Mouse (Mus musculus): Measurements from ENCODE around the gene Mrc1. TPM values are rescaled to one million over a fixed set of nuclear protein-coding genes. Genes with fewer than 3 reads are reported as not detected.

The Mrc1 gene
- total RNA-seq, 2 experiments from 2014 or later = 18.9 to 28.0 TPM

DNA sequence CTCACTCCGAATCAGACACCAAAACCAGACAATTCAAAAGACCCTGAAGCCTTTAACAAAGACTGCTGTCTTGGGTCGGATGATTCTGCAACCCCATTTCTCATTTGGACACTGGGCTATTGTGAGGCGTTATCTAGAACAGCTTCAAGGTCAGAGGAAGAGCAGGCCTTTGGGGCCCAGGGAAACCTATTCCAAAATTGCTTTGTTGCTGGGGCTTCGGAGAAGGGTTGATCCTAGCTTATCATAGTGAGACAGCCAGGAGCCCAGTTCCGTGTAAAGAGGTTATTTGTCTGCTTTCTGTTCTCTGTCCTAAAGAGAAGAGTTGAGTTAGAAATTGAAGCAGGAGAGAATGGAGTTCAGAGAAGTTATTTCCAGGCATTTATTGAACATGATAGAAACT, 10.0 kb downstream of the Mrc1 start:
- DNase-seq (ENCODE audit: low spot score in 2 of 2) = no peak

DNA sequence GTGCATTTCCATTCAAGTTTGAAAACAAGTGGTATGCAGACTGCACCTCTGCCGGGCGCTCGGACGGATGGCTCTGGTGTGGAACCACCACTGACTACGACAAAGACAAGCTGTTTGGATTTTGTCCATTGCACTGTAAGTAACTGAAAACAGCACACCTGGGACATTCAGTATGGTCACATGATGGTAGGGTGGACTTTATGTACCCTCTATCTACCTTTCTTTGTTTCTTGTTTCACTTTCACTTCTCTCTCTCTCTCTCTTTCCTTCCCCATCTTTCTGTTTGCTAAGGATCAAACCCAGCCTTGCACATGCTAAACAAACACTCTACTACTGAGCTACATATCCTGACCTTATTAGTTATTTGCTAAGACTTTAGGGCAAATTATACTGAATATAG, 15.0 kb downstream of the Mrc1 start:
- no peak for DNase-seq (ENCODE audit: low spot score in 2 of 2)

DNA sequence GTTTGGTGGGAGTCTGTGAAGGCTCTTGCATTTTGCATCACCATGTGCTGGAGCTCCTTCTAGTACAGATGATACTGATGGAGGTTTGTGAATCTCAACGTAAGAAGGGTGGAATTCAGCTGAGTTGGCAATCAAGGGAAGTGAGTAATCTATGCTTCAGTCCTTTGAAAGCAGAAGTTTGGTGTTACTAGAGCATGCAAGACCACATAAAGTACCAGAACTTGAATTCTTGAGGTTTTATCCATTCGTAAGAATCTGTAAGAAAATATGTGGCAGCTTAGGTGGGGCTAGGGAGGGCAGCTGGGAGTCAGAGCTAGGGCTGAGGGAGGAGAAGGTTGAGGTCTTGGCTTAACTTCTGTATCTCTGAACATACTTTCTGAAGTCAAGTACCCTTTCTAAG, 15.5 kb downstream of the Mrc1 start:
- no peak for DNase-seq (ENCODE audit: low spot score in 2 of 2)

DNA sequence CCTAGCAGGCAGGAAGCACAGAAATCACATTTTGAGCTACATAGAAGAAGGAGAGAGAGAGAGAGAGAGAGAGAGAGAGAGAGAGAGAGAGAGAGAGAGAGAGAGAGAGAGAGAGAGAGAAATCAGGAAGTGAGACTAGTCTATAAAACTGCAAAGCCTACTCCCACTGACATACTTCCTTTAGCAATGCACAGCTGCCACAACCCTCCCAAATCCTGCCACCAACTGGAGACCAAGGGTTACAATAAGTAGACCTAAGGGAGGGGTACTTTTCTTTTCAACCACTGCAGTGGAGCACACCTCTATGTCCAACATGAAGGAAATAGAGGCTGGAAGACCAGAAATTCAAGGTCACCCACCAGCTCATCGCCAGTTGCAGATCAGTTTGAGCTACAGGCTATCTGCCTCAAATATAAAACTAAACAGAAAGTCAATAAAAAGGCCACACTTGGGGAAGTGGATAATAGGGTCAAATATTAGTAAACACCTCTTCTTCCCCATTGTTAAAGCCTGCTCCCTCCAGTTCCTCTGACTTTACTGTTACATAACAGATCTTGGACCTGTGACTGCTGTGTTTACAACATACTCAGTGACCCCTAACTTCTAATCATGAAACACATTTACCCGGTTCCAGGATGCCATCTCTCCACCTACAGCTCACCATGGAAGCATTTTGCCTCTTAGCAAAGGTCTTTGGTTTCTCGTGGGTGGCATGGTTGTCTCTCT, 20.8 kb downstream of the Mrc1 start:
- no peak for DNase-seq (ENCODE audit: low spot score in 2 of 2)

DNA sequence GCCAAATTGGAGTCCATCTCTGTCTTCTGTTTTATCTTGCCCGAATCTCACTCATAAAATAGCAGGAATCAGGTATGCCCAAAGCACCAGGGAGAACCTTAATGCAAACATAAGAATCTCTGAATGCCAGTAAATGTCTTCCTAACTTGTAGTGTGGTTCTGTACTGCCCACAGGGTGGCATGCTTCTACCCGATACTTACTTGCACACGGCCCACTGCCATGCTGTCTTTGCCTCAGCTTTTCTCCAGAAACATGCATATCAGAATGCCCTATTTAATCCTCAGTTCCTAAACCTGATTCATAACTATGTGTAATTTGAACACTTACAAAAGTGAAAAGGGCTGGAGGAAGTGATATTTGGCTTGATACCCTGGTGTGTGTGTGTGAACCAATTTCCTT, 22.7 kb downstream of the Mrc1 start:
- no peak for DNase-seq (ENCODE audit: low spot score in 2 of 2)

DNA sequence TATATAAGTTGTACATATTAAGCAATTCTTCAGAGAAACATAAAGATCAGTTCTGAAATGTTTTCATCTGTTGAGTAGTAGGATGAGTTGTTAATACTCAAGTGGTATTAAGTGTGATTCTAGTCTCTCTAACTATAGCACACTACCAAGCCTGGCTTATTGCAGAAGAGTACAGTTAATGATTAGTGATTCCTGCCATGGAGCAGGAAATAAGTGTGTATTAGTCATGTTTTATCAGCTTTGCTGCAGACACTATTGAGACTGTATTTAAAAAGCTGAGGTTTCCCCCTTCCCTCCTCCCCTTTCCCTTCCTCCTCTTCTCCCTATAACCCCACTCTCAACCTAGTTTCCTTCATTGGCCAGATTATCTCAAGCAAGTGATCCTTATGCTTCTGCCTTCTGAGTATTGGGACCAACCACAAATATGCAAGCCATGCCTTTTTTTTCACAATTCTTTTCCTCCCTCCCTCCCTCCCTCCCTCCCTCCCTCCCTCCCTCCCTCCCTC, 29.2 kb downstream of the Mrc1 start:
- no peak for DNase-seq (ENCODE audit: low spot score in 2 of 2)

DNA sequence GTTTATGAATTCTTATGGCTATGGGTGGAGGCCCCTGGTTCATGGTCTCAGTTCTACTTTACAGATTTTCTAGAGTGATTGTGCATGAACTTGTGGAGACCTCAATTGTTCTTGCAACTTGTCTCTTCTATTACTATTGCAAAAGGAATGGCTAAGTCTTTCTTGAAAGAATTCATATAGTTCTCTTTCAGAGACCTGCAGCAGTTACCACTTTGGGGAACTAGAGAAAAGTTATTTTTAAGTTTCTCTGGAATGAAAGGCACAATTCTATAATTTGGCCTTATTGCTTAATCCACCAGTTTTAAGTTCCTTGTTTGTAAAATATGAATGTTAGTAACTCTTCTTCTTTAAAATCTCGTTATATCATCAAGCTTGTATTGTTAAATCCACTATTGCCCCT, 32.9 kb downstream of the Mrc1 start:
- no peak for DNase-seq (ENCODE audit: low spot score in 2 of 2)

DNA sequence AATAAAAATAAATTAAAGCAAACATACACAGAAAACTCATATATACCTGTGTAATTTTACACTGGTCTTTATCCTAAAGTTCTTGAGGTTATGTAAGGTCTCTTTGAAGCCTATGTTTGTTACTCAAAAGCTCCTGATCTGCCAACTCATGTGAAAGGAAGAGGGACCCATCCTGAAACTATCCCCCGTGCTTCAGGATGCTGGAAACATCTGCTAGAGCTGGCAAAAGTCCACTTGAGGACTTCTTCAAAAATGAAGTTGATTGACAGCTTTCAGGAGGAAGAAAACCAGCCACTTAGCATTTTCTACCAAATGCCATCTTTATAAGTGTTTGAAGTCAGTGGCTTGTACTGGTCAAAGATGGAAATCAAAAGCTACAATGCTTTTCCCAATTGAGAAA, 40.0 kb downstream of the Mrc1 start:
- DNase-seq (ENCODE audit: low spot score in 2 of 2) = no peak

DNA sequence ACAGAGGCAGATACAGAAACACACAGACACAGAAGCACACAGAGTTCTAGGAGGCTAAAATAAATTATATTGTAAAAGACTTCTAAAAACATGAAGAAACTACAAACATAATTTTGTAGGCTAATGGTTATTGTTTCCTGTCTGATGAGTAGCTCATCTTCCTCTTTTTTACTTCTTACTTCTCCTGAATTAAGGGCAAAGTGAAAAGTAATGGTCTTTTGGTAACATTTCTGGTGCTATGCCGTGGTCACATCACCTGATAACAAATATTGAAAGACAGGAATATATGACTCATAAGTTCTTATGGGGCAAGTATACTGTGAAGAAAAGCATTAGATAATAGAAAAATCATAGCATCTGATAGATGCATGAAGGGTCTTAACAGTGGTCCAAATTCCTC, 42.9 kb downstream of the Mrc1 start:
- no peak for DNase-seq (ENCODE audit: low spot score in 2 of 2)

DNA sequence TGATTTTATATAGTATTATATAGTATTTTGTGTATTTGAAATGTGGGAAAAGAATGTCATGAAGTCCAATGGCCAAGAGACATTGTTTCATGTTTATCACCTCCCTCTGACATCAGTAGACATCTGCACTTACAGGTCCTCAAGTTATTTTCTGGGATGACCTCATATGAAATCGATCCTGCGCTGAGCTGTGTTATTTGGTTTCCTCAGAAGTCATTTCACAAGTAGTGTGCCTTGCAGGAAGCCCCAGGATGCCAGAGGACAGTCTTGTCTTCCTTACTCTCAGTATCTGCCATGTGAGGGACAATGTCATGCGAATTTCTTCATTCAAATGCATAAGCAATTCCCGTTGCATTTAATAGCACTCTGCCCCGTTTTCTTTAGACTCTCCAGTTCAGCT, 46.6 kb downstream of the Mrc1 start:
- DNase-seq (ENCODE audit: low spot score in 2 of 2) = no peak

DNA sequence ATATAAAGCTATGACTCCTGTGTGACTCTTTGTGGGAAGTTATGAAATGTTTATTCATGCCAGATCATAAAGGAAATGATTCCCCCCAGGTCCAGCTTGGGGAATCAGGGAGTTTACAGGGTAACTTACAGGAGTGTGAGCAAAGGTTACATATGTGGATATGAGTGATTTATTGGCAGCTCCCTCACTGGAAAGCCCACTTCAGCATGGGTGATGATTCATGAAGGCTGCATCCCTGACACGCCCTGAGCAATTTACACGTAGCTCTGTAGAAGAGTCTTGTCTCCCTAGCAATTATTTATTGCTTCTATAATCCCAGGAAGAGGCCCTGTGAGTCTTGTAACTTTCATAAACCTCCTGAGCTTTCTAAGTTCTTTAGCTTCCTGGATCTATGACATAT, 50.1 kb downstream of the Mrc1 start:
- no peak for DNase-seq (ENCODE audit: low spot score in 2 of 2)

DNA sequence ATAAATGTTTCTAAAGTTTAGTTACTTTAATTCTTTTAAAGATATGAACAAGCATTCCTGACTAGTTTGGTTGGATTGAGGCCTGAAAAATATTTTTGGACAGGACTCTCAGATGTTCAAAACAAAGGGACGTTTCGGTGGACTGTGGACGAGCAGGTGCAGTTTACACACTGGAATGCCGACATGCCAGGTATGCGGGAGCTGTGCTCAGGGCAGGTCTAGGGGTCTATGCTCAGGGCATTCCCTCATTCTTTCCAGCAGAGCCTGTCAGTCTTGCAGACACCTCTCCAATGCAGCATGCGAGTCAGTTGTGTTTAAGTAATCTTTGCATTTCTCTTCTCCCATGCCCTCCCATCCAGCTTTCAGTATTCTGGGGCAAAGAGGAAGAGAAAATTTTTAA, 50.6 kb downstream of the Mrc1 start:
- no peak for DNase-seq (ENCODE audit: low spot score in 2 of 2)

DNA sequence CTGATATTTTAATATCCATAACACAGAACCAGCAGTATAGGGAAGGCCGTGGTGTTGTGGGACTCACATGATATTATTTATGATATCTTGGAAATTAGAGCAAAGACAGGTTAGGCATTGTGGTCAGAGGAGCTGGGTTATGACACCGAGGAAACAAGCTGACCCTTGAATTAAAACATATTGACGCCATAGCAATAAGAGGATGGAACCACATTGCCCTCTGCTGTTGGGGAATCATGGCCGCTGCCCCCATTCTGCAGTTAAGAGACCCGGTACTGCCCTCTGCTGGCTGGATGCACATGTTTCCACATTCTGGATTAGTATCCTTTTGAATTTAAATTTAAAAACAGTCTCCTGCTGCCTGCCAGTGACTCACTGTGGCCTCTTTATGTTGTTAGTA, 66.1 kb downstream of the Mrc1 start:
- DNase-seq (ENCODE audit: low spot score in 2 of 2) = peak; percentile 91 to 93

DNA sequence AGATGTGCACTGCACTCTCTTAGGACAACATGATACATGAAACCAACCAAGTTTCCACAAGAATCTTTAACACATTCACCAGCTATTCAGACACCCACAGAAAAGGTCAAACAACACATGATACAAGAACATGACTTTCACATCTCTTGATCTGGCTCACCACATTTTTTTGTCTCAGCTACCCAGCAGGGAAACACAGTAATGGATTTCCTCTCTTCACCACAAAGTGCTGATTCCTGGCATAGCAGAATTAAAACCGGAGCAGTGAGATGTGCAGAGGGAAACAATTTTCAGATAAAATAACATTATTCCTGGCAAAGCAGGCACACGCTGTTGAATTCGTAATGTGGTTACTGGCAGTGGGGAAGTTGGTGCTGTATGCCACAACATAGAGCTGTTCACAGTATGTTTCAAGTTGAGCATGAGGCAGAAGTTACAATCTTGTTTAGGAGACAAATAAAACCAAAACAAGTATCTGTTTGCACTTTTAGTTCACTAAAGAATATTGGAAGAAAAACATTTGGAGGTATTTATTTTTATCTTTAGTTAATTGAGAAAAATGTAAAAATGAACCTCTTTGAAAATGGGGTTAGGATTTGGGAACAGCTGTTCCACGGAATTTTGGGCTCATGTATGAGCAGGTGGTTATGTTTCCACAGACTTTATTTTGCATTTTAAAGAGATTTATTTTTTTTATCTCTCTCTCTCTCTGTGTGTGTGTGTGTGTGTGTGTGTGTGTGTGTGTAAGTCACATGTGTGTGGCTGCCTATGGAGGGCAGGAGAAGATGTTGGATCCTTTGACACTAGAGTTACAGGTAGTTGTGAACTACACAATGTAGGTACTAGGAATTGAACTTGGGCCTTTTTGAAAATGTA, 83.6 kb downstream of the Mrc1 start:
- no peak for DNase-seq (ENCODE audit: low spot score in 2 of 2)

DNA sequence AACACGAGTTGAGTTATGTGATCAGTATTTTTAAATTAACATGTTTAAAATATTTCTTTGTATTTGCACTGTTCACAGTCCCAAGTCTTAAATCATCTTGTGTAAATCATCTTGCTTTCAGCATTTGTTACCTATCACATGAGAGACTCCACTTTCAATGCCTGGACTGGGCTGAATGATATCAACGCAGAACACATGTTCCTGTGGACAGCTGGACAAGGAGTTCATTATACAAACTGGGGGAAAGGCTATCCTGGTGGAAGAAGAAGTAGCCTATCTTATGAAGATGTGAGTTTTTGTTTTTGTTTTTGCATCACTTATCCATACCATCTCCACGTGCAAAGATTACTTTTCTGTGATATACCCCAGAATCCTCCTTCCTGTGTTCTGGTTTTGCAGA, 85.9 kb downstream of the Mrc1 start:
- DNase-seq (ENCODE audit: low spot score in 2 of 2) = no peak

DNA sequence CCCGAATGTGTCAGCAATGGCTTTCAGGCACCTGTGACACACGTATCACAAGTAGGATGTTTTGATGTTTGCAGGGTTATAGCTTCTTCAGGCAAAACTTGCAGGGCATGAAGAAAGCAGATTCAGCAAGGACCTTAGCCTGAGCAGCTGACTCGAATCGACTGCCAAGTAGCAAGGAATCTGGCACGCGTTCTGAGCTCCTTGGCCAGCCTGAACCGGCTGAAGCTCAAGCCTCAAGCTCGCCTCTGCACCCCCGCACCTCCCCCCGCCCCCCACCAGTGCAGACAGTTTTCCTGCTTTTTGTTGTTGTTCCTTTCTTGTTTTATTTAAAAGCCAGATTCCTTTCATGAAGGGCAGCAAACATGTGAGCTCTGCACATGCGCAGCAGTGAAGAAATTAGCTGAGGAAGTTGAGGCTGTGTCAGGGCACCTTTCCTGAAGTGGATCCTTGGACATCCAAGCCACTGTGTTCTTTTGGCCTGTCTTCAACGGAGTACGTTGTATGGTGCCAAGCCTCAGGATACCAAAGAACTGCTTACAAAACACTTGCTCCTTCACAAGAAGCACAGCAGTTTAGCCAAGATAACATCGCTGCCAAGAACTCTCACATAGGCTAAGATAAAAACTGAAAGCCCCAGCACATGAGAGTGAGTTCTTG, 112.6 kb downstream of the Mrc1 start:
- DNase-seq (ENCODE audit: low spot score in 2 of 2) = peak; percentile 19 to 47

DNA sequence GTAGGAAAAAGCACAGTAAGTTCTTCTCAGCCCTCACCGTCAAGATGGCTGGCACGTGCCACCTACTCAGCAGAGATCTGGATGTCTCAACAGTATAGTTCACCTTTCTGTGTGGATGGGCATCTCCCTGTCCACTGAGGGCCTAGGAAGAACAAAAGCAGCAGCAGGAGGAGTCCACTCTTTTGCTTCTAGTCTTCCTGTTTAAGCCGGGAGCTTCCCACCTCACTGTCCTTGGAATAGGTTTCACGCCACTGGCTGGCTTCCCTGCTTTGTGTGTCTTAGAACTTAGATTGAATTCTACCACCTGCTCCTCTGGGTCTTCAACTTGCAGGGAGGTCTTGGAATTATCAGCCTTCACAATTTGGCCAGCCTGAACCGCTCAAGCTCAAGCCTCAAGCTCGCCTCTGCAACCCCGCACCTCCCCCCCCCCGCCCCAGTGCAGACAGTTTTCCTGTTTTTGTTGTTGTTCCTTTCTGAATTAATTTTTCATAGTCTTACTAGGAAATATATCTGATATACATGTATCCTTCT, 113.2 kb downstream of the Mrc1 start:
- no peak for DNase-seq (ENCODE audit: low spot score in 2 of 2)

Measured in adrenal gland, adult 18-20 months (tissue).